Mouse (Mus musculus): ENCODE measurements around the gene Itpk1. TPM values are rescaled to one million over a fixed set of nuclear protein-coding genes. Genes with fewer than 3 reads are reported as not detected.

Itpk1 gene
- polyA plus RNA-seq, 1 experiment = 4.5 TPM

- no peak for TF ChIP-seq CEBPB (IDR thresholded peaks at IDR 0.05; ENCODE audit: low read depth)
- no peak for TF ChIP-seq MYOD1 (IDR thresholded peaks at IDR 0.05; ENCODE audit: control insufficient read depth, insufficient read length, low read depth)
- no peak for TF ChIP-seq FOSL1 (IDR thresholded peaks at IDR 0.05; ENCODE audit: insufficient read depth, low read length, poor library complexity, severe bottlenecking)
- TF ChIP-seq MAX (IDR thresholded peaks at IDR 0.05) = no peak
- TF ChIP-seq USF1 (IDR thresholded peaks at IDR 0.05; ENCODE audit: low read depth) = no peak
- TF ChIP-seq CTCF (IDR thresholded peaks at IDR 0.05; ENCODE audit: control insufficient read depth, insufficient read depth, insufficient read length) = no peak
- TF ChIP-seq MYOG (IDR thresholded peaks at IDR 0.05; ENCODE audit: control insufficient read depth, extremely low read depth, insufficient read length) = no peak
- H3K36me3 ChIP-seq (ENCODE audit: control insufficient read depth, insufficient read depth) = no peaks in the 10 kb centered on the region
- no peak overlapping the region for H3ac ChIP-seq (ENCODE audit: control insufficient read depth, insufficient read length, low read depth)
- H3K4me3 ChIP-seq (ENCODE audit: insufficient read depth, poor library complexity, severe bottlenecking) = no peak overlapping the region
- no peaks in the 10 kb centered on the region for H3K79me3 ChIP-seq (ENCODE audit: low read depth)
- no peaks in the 10 kb centered on the region for H3K79me2 ChIP-seq (ENCODE audit: control insufficient read depth, insufficient read depth)
- no peaks in the 10 kb centered on the region for H3K27me3 ChIP-seq (ENCODE audit: control insufficient read depth, insufficient read depth, insufficient read length)
Observed at GRCm38 (mm10) chr12:102602255-102603041, 102.3 kb downstream of the Itpk1 start.

- TF ChIP-seq MYOD1 (IDR thresholded peaks at IDR 0.05; ENCODE audit: control insufficient read depth, insufficient read length, low read depth) = no peak
- no peak for TF ChIP-seq USF1 (IDR thresholded peaks at IDR 0.05; ENCODE audit: low read depth)
- no peak for TF ChIP-seq CTCF (IDR thresholded peaks at IDR 0.05; ENCODE audit: control insufficient read depth, insufficient read depth, insufficient read length)
- TF ChIP-seq FOSL1 (IDR thresholded peaks at IDR 0.05; ENCODE audit: insufficient read depth, low read length, poor library complexity, severe bottlenecking) = no peak
- TF ChIP-seq MAX (IDR thresholded peaks at IDR 0.05) = no peak
- TF ChIP-seq CEBPB (IDR thresholded peaks at IDR 0.05; ENCODE audit: low read depth) = no peak
- TF ChIP-seq MYOG (IDR thresholded peaks at IDR 0.05; ENCODE audit: control insufficient read depth, extremely low read depth, insufficient read length) = no peak
- Histone ChIP-seq H3K36me3 (ENCODE audit: control insufficient read depth, insufficient read depth) (no peaks in the 10 kb centered on the region), H3K79me2 (ENCODE audit: control insufficient read depth, insufficient read depth) (no peaks in the 10 kb centered on the region), H3K27me3 (ENCODE audit: control insufficient read depth, insufficient read depth, insufficient read length) (no peaks in the 10 kb centered on the region), H3K79me3 (ENCODE audit: low read depth) (no peaks in the 10 kb centered on the region), H3ac (ENCODE audit: control insufficient read depth, insufficient read length, low read depth) (no peak overlapping the region), H3K4me3 (ENCODE audit: insufficient read depth, poor library complexity, severe bottlenecking) (no peak overlapping the region)
Observed at GRCm38 (mm10) chr12:102601847-102602246, 102.9 kb downstream of the Itpk1 start.

- Histone ChIP-seq H3K4me3 (ENCODE audit: insufficient read depth, poor library complexity, severe bottlenecking) (no peak overlapping the region), H3K79me2 (ENCODE audit: control insufficient read depth, insufficient read depth) (no peaks in the 10 kb centered on the region), H3ac (ENCODE audit: control insufficient read depth, insufficient read length, low read depth) (no peak overlapping the region), H3K79me3 (ENCODE audit: low read depth) (no peaks in the 10 kb centered on the region), H3K27me3 (ENCODE audit: control insufficient read depth, insufficient read depth, insufficient read length) (no peaks in the 10 kb centered on the region), H3K36me3 (ENCODE audit: control insufficient read depth, insufficient read depth) (no peaks in the 10 kb centered on the region)
- TF ChIP-seq CEBPB (IDR thresholded peaks at IDR 0.05; ENCODE audit: low read depth) (peak; percentile 71), MAX (IDR thresholded peaks at IDR 0.05) (no peak)
Observed at GRCm38 (mm10) chr12:102600345-102600744, 104.4 kb downstream of the Itpk1 start.

- Histone ChIP-seq H3ac (ENCODE audit: control insufficient read depth, insufficient read length, low read depth) (no peak overlapping the region), H3K79me2 (ENCODE audit: control insufficient read depth, insufficient read depth) (no peaks in the 10 kb centered on the region), H3K4me3 (ENCODE audit: insufficient read depth, poor library complexity, severe bottlenecking) (no peak overlapping the region), H3K36me3 (ENCODE audit: control insufficient read depth, insufficient read depth) (no peaks in the 10 kb centered on the region), H3K27me3 (ENCODE audit: control insufficient read depth, insufficient read depth, insufficient read length) (no peaks in the 10 kb centered on the region), H3K79me3 (ENCODE audit: low read depth) (no peaks in the 10 kb centered on the region)
- TF ChIP-seq MAX (IDR thresholded peaks at IDR 0.05) (no peak), MYOD1 (IDR thresholded peaks at IDR 0.05; ENCODE audit: control insufficient read depth, insufficient read length, low read depth) (no peak), CEBPB (IDR thresholded peaks at IDR 0.05; ENCODE audit: low read depth) (no peak)
Observed at GRCm38 (mm10) chr12:102599801-102600200, 104.9 kb downstream of the Itpk1 start.

- Histone ChIP-seq H3K36me3 (ENCODE audit: control insufficient read depth, insufficient read depth) (no peaks in the 10 kb centered on the region), H3K79me2 (ENCODE audit: control insufficient read depth, insufficient read depth) (no peaks in the 10 kb centered on the region), H3ac (ENCODE audit: control insufficient read depth, insufficient read length, low read depth) (no peak overlapping the region), H3K79me3 (ENCODE audit: low read depth) (no peaks in the 10 kb centered on the region), H3K27me3 (ENCODE audit: control insufficient read depth, insufficient read depth, insufficient read length) (no peaks in the 10 kb centered on the region), H3K4me3 (ENCODE audit: insufficient read depth, poor library complexity, severe bottlenecking) (no peak overlapping the region)
- TF ChIP-seq FOSL1 (IDR thresholded peaks at IDR 0.05; ENCODE audit: insufficient read depth, low read length, poor library complexity, severe bottlenecking) (no peak), CEBPB (IDR thresholded peaks at IDR 0.05; ENCODE audit: low read depth) (no peak), MYOD1 (IDR thresholded peaks at IDR 0.05; ENCODE audit: control insufficient read depth, insufficient read length, low read depth) (no peak), CTCF (IDR thresholded peaks at IDR 0.05; ENCODE audit: control insufficient read depth, insufficient read depth, insufficient read length) (no peak), USF1 (IDR thresholded peaks at IDR 0.05; ENCODE audit: low read depth) (no peak), MAX (IDR thresholded peaks at IDR 0.05) (no peak), MYOG (IDR thresholded peaks at IDR 0.05; ENCODE audit: control insufficient read depth, extremely low read depth, insufficient read length) (no peak)
Observed at GRCm38 (mm10) chr12:102598535-102598934, 106.2 kb downstream of the Itpk1 start.

- Histone ChIP-seq H3K4me3 (ENCODE audit: insufficient read depth, poor library complexity, severe bottlenecking) (no peak overlapping the region), H3K27me3 (ENCODE audit: control insufficient read depth, insufficient read depth, insufficient read length) (no peaks in the 10 kb centered on the region), H3K79me2 (ENCODE audit: control insufficient read depth, insufficient read depth) (no peaks in the 10 kb centered on the region), H3K36me3 (ENCODE audit: control insufficient read depth, insufficient read depth) (no peaks in the 10 kb centered on the region), H3ac (ENCODE audit: control insufficient read depth, insufficient read length, low read depth) (no peak overlapping the region), H3K79me3 (ENCODE audit: low read depth) (no peaks in the 10 kb centered on the region)
- TF ChIP-seq USF1 (IDR thresholded peaks at IDR 0.05; ENCODE audit: low read depth) = no peak
- TF ChIP-seq MYOG (IDR thresholded peaks at IDR 0.05; ENCODE audit: control insufficient read depth, extremely low read depth, insufficient read length) = no peak
- TF ChIP-seq CTCF (IDR thresholded peaks at IDR 0.05; ENCODE audit: control insufficient read depth, insufficient read depth, insufficient read length) = no peak
- no peak for TF ChIP-seq MAX (IDR thresholded peaks at IDR 0.05)
- TF ChIP-seq CEBPB (IDR thresholded peaks at IDR 0.05; ENCODE audit: low read depth) = no peak
Observed at GRCm38 (mm10) chr12:102597466-102597865, 107.3 kb downstream of the Itpk1 start.

All from C2C12 (cell line).